Mouse (Mus musculus): ENCODE measurements at regions not wholly inside any gene's neighbourhood (a gene's known extent, or its start where the extent isn't known, plus 50 kb on each side); places are given as distances from the start of the nearest gene placed in this dataset.

DNA sequence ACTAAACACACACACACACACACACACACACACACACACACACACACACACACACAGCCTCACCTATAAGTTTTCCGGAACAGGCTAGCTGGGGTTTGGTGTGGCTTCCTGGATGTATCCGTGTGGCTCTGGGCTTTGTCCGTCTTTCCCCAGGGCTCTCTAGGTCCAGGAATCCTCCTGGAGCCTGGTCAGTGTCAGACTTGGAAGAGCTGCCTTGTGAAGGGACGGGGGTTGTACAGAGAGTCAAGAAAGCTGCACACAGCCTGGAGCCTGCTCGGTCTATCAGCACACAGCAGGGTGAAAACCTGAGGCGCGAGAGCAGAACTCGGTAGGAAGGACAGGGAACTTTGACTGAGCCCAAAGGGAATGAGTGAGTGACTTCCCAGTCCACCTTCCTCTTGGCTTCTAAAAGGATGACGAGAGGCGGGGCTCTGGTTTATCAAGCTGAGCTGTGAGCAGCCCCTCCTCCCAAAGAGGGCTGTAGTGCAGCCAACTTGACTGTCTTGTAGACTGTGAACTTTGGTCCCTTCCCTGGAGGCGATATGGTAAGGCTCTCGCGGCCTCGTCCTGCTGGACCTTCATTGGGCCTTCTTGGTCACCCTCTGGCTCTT lies 68.3 kb upstream of the Rad23b start:
- no peak for DNase-seq (ENCODE audit: low read depth)
- TF ChIP-seq CTCF (IDR thresholded peaks at IDR 0.05; ENCODE audit: borderline replicate concordance, extremely low read depth, insufficient read depth, insufficient read length) = no peak
- TF ChIP-seq POLR2A (IDR thresholded peaks at IDR 0.05; ENCODE audit: borderline replicate concordance, extremely low read depth, insufficient read depth, insufficient read length, poor library complexity, severe bottlenecking) = no peak

GRCm38 (mm10) chr4:55282474-55282873 lies 67.4 kb upstream of the Rad23b start:
- no peak for TF ChIP-seq POLR2A (IDR thresholded peaks at IDR 0.05; ENCODE audit: borderline replicate concordance, extremely low read depth, insufficient read depth, insufficient read length, poor library complexity, severe bottlenecking)
- no peak for TF ChIP-seq CTCF (IDR thresholded peaks at IDR 0.05; ENCODE audit: borderline replicate concordance, extremely low read depth, insufficient read depth, insufficient read length)
- DNase-seq (ENCODE audit: low read depth) = no peak

DNA sequence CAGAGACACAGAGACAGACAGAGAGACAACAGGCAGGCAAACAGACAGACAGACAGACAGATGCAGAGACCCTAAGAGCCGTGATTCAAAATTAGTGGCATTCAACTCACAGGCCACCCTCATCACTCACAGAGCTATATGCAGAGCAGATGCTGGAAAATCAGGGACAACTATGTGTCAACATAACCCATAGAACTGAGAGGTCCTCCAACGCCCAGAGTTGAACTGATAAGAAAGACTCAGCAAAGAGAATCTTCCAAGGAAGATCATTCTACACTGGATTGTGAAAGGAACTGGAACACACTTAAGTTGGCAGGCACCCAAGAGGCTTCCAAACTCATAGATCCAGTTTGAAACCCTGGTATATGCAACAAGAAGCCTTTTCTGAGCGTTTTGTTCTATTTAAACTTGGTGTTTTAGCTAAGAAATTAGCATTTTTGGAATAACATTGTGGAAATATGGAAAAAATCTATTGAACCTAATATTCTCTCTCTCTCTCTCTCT lies 65.1 kb upstream of the Rad23b start:
- TF ChIP-seq CTCF (IDR thresholded peaks at IDR 0.05; ENCODE audit: borderline replicate concordance, extremely low read depth, insufficient read depth, insufficient read length) = no peak
- no peak for TF ChIP-seq POLR2A (IDR thresholded peaks at IDR 0.05; ENCODE audit: borderline replicate concordance, extremely low read depth, insufficient read depth, insufficient read length, poor library complexity, severe bottlenecking)

GRCm38 (mm10) chr4:55285641-55286040 lies 64.2 kb upstream of the Rad23b start:
- TF ChIP-seq POLR2A (IDR thresholded peaks at IDR 0.05; ENCODE audit: borderline replicate concordance, extremely low read depth, insufficient read depth, insufficient read length, poor library complexity, severe bottlenecking) (no peak), CTCF (IDR thresholded peaks at IDR 0.05; ENCODE audit: borderline replicate concordance, extremely low read depth, insufficient read depth, insufficient read length) (no peak)
- DNase-seq (ENCODE audit: low read depth) = peak; percentile 39

More for the DNA sequence above, 65.1 kb upstream of the Rad23b start:
- no peak for DNase-seq (ENCODE audit: low read depth)

- no peak for TF ChIP-seq POLR2A (IDR thresholded peaks at IDR 0.05; ENCODE audit: borderline replicate concordance, extremely low read depth, insufficient read depth, insufficient read length, poor library complexity, severe bottlenecking)
- no peak for TF ChIP-seq CTCF (IDR thresholded peaks at IDR 0.05; ENCODE audit: borderline replicate concordance, extremely low read depth, insufficient read depth, insufficient read length)
- DNase-seq (ENCODE audit: low read depth) = peak; percentile 15
Observed at GRCm38 (mm10) chr4:55288456-55288855, 61.4 kb upstream of the Rad23b start.

GRCm38 (mm10) chr4:55292277-55292676 lies 57.6 kb upstream of the Rad23b start:
- TF ChIP-seq CTCF (IDR thresholded peaks at IDR 0.05; ENCODE audit: borderline replicate concordance, extremely low read depth, insufficient read depth, insufficient read length) = peak; percentile 50; the same call in 1 of the 2 replicates
- no peak for TF ChIP-seq POLR2A (IDR thresholded peaks at IDR 0.05; ENCODE audit: borderline replicate concordance, extremely low read depth, insufficient read depth, insufficient read length, poor library complexity, severe bottlenecking)
- peak; percentile 32 for DNase-seq (ENCODE audit: low read depth)

- peak; percentile 66 for DNase-seq (ENCODE audit: low read depth)
- no peak for TF ChIP-seq CTCF (IDR thresholded peaks at IDR 0.05; ENCODE audit: borderline replicate concordance, extremely low read depth, insufficient read depth, insufficient read length)
- TF ChIP-seq POLR2A (IDR thresholded peaks at IDR 0.05; ENCODE audit: borderline replicate concordance, extremely low read depth, insufficient read depth, insufficient read length, poor library complexity, severe bottlenecking) = no peak
Observed at GRCm38 (mm10) chr4:55292701-55293100, 57.1 kb upstream of the Rad23b start.

DNA sequence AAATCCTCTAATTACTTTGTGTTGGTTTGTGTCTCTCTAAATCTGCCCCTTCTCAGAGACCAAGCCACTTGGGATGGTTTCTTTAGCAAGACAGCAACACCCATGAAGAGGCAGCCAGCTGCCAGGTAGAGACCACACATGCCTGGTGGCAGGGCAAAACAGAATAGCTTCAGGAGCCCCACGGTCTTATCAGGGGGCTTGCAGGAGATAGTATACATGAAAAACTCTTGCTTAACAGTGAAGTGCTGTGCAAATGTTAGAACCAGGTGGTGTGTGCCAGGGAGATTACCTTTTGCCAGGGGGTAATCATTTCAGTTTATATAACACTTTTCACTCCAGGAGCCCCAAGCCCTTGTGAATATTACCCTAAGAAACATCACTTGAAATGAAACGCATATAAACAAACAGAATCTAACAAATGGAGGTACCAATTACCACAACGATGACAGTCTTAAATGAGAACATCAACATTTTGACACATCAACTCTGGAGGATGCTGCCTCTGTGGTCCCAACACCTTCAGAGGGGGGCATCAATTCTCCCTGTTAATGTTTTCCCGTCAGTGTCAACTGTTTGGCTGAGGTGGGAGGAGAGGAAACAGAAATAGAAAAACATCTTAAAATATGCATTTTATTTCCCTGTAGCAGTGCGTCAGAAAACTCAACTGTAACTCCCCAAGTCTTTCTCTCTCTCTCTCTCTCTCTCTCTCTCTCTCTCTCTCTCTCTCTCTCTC lies 56.3 kb upstream of the Rad23b start:
- TF ChIP-seq CTCF (IDR thresholded peaks at IDR 0.05; ENCODE audit: borderline replicate concordance, extremely low read depth, insufficient read depth, insufficient read length) (no peak), POLR2A (IDR thresholded peaks at IDR 0.05; ENCODE audit: borderline replicate concordance, extremely low read depth, insufficient read depth, insufficient read length, poor library complexity, severe bottlenecking) (no peak)
- peak; percentile 75 for DNase-seq (ENCODE audit: low read depth)

GRCm38 (mm10) chr4:55294255-55294687 lies 55.6 kb upstream of the Rad23b start:
- peak; percentile 98 for DNase-seq (ENCODE audit: low read depth)
- TF ChIP-seq CTCF (IDR thresholded peaks at IDR 0.05; ENCODE audit: borderline replicate concordance, extremely low read depth, insufficient read depth, insufficient read length) (no peak), POLR2A (IDR thresholded peaks at IDR 0.05; ENCODE audit: borderline replicate concordance, extremely low read depth, insufficient read depth, insufficient read length, poor library complexity, severe bottlenecking) (peak; percentile 26; the same call in 1 of the 2 replicates)

DNA sequence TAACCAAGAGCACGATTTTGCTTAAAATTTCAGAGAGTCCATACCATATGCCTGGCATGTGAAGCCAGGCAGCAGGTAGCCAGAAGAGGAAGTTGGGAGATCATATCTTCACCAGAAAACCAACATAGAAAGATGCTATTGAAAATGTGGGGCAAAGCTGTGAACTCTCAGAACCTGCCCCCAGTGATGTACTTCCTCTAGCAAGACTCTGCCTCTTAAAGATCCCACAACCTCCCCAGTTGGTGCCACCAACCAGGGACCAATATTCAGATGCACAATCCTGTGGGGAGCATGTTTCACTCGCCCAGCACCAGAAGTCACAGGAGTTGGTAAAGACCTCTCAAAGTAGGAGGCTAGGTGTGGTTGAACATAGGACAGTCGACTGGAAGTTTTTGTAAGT lies 52.0 kb upstream of the Rad23b start:
- DNase-seq (ENCODE audit: low read depth) = no peak
- TF ChIP-seq POLR2A (IDR thresholded peaks at IDR 0.05; ENCODE audit: borderline replicate concordance, extremely low read depth, insufficient read depth, insufficient read length, poor library complexity, severe bottlenecking) = no peak
- no peak for TF ChIP-seq CTCF (IDR thresholded peaks at IDR 0.05; ENCODE audit: borderline replicate concordance, extremely low read depth, insufficient read depth, insufficient read length)
